Mouse (Mus musculus): Measurements from ENCODE around the gene Pars2. TPM values are rescaled to one million over a fixed set of nuclear protein-coding genes. Genes with fewer than 3 reads are reported as not detected.

Pars2 gene
- 7.2 and 7.7 TPM in 2 replicates for total RNA-seq (2017)

- peak; percentile 98 for ATAC-seq (replicated peaks; ENCODE audit: low read depth, poor library complexity, severe bottlenecking)
These were observed at the start of gene Pars2 for GRCm38 (mm10) chr4:106650833-106651527. TSS of gene Pars2 (plus strand) at chr4:106651069.

GRCm38 (mm10) chr4:106606639-106607554 lies 44.0 kb upstream of the Pars2 start:
- ATAC-seq (replicated peaks; ENCODE audit: low read depth, poor library complexity, severe bottlenecking), result 0 out of 2 replicates have a peak, but pooled peaks have one; percentile 50

GRCm38 (mm10) chr4:106607905-106608304 lies 43.0 kb upstream of the Pars2 start:
- no peak for ATAC-seq (replicated peaks; ENCODE audit: low read depth, poor library complexity, severe bottlenecking)

- no peak for ATAC-seq (replicated peaks; ENCODE audit: low read depth, poor library complexity, severe bottlenecking)
These were observed 37.8 kb upstream of the Pars2 start for GRCm38 (mm10) chr4:106613105-106613504.

- ATAC-seq (replicated peaks; ENCODE audit: low read depth, poor library complexity, severe bottlenecking), result no peak; the same call in 1 of the 2 replicates
These were observed 37.3 kb upstream of the Pars2 start for GRCm38 (mm10) chr4:106613560-106613959.

- ATAC-seq (replicated peaks; ENCODE audit: low read depth, poor library complexity, severe bottlenecking), result peak; percentile 80
These were observed 36.6 kb upstream of the Pars2 start for GRCm38 (mm10) chr4:106614180-106614797.

GRCm38 (mm10) chr4:106614881-106615280 lies 36.0 kb upstream of the Pars2 start:
- no peak for ATAC-seq (replicated peaks; ENCODE audit: low read depth, poor library complexity, severe bottlenecking)

- ATAC-seq (replicated peaks; ENCODE audit: low read depth, poor library complexity, severe bottlenecking), result no peak
These were observed 35.2 kb upstream of the Pars2 start for GRCm38 (mm10) chr4:106615637-106616036.

- peak; percentile 38; the same call in 1 of the 2 replicates for ATAC-seq (replicated peaks; ENCODE audit: low read depth, poor library complexity, severe bottlenecking)
These were observed 33.8 kb upstream of the Pars2 start, which contains the start of gene Lexm for GRCm38 (mm10) chr4:106617056-106617455. TSS of gene Lexm (minus strand) at chr4:106617241.

GRCm38 (mm10) chr4:106618898-106619297 lies 32.0 kb upstream of the Pars2 start:
- ATAC-seq (replicated peaks; ENCODE audit: low read depth, poor library complexity, severe bottlenecking), result no peak

- no peak for ATAC-seq (replicated peaks; ENCODE audit: low read depth, poor library complexity, severe bottlenecking)
These were observed 29.4 kb upstream of the Pars2 start for GRCm38 (mm10) chr4:106621428-106621827.

GRCm38 (mm10) chr4:106622030-106622493 lies 28.8 kb upstream of the Pars2 start, which contains the start of gene Ttc22:
TSS of gene Ttc22 (plus strand) at chr4:106622432.
- no peak for ATAC-seq (replicated peaks; ENCODE audit: low read depth, poor library complexity, severe bottlenecking)

- ATAC-seq (replicated peaks; ENCODE audit: low read depth, poor library complexity, severe bottlenecking), result no peak
These were observed 28.2 kb upstream of the Pars2 start for GRCm38 (mm10) chr4:106622712-106623111.

GRCm38 (mm10) chr4:106624271-106624670 lies 26.6 kb upstream of the Pars2 start:
- no peak for ATAC-seq (replicated peaks; ENCODE audit: low read depth, poor library complexity, severe bottlenecking)

- no peak for ATAC-seq (replicated peaks; ENCODE audit: low read depth, poor library complexity, severe bottlenecking)
These were observed 23.1 kb upstream of the Pars2 start for GRCm38 (mm10) chr4:106627809-106628208.

GRCm38 (mm10) chr4:106628650-106629360 lies 22.1 kb upstream of the Pars2 start:
- no peak for ATAC-seq (replicated peaks; ENCODE audit: low read depth, poor library complexity, severe bottlenecking)

- no peak for ATAC-seq (replicated peaks; ENCODE audit: low read depth, poor library complexity, severe bottlenecking)
These were observed 21.5 kb upstream of the Pars2 start for GRCm38 (mm10) chr4:106629374-106629773.

GRCm38 (mm10) chr4:106630333-106631220 lies 20.3 kb upstream of the Pars2 start:
- peak; percentile 56; the same call in 1 of the 2 replicates for ATAC-seq (replicated peaks; ENCODE audit: low read depth, poor library complexity, severe bottlenecking)

GRCm38 (mm10) chr4:106632313-106632712 lies 18.6 kb upstream of the Pars2 start:
- ATAC-seq (replicated peaks; ENCODE audit: low read depth, poor library complexity, severe bottlenecking), result no peak

Data from common myeloid progenitor, adult 5-6 weeks (primary cell).